Mouse (Mus musculus) cerebellum, adult 11-12 months (tissue): ENCODE results near the gene H3f3b.
"Not testable (repeated sequence)": the region's sequence is repeated elsewhere in the genome, so short reads cannot be mapped to it uniquely, and the experiment has no call there.

Source experiments
- DNase-seq: peaks from one replicate; pipeline ENCODE4 v3.0.0; 2022

Gene H3f3b

GRCm38 (mm10) chr11:116020519-116020922 lies 7.2 kb downstream of the H3f3b start:
- DNase-seq, result no peak

- peak; percentile 45 for DNase-seq
Observed at GRCm38 (mm10) chr11:116019976-116020411, 7.8 kb downstream of the H3f3b start.

- no peak for DNase-seq
Observed at GRCm38 (mm10) chr11:116019360-116019791, 8.4 kb downstream of the H3f3b start.

GRCm38 (mm10) chr11:116018867-116019266 lies 8.9 kb downstream of the H3f3b start:
- not testable (repeated sequence) for DNase-seq

GRCm38 (mm10) chr11:116018106-116018505 lies 9.7 kb downstream of the H3f3b start:
- peak; percentile 58 for DNase-seq

- no peak for DNase-seq
Observed at GRCm38 (mm10) chr11:116014821-116015220, 12.9 kb downstream of the H3f3b start.

GRCm38 (mm10) chr11:116012262-116012947 lies 15.4 kb downstream of the H3f3b start, which contains the start of gene Galk1:
TSS of gene Galk1 (minus strand) at chr11:116012719.
- peak; percentile 81 for DNase-seq

- DNase-seq, result no peak
Observed at GRCm38 (mm10) chr11:116011529-116012261, 16.1 kb downstream of the H3f3b start.

- no peak for DNase-seq
Observed at GRCm38 (mm10) chr11:116010948-116011347, 16.8 kb downstream of the H3f3b start.

- peak; percentile 73 for DNase-seq
Observed at GRCm38 (mm10) chr11:116010146-116010545, 17.6 kb downstream of the H3f3b start.

GRCm38 (mm10) chr11:116009661-116010060 lies 18.1 kb downstream of the H3f3b start:
- DNase-seq, result peak; percentile 97

GRCm38 (mm10) chr11:116008832-116009375 lies 18.9 kb downstream of the H3f3b start:
- DNase-seq, result no peak

- DNase-seq, result no peak
Observed at GRCm38 (mm10) chr11:116008411-116008810, 19.4 kb downstream of the H3f3b start.

GRCm38 (mm10) chr11:116007095-116007850 lies 20.5 kb downstream of the H3f3b start:
- DNase-seq, result no peak

GRCm38 (mm10) chr11:116005701-116006419 lies 21.9 kb downstream of the H3f3b start:
- DNase-seq, result no peak

GRCm38 (mm10) chr11:116004840-116005700 lies 22.7 kb downstream of the H3f3b start:
- DNase-seq, result no peak

- DNase-seq, result no peak
Observed at GRCm38 (mm10) chr11:116004186-116004823, 23.5 kb downstream of the H3f3b start.

- DNase-seq, result no peak
Observed at GRCm38 (mm10) chr11:116002894-116003293, 24.9 kb downstream of the H3f3b start.

- DNase-seq, result no peak
Observed at GRCm38 (mm10) chr11:116001725-116002124, 26.0 kb downstream of the H3f3b start.

- DNase-seq, result no peak
Observed at GRCm38 (mm10) chr11:116000607-116001006, 27.2 kb downstream of the H3f3b start.
